Mouse (Mus musculus) olfactory bulb, adult 2 months (tissue): Measurements from ENCODE around the gene Spon2.

Source experiments
- CTCF ChIP-seq: fragments of 200-500 bp; IDR thresholded peaks from 2 replicates; pipeline ENCODE4 v1.5.1; 2012; ENCODE audit warnings: low read depth, mild to moderate bottlenecking, low read length, moderate library complexity; ENCODE audit not compliant: insufficient read depth
- POLR2A ChIP-seq: fragments of 200-500 bp; IDR thresholded peaks from 2 replicates; pipeline ENCODE4 v1.6.1; 2012; ENCODE audit warnings: mild to moderate bottlenecking, low read depth, low read length, moderate library complexity; ENCODE audit not compliant: insufficient read depth

DNA sequence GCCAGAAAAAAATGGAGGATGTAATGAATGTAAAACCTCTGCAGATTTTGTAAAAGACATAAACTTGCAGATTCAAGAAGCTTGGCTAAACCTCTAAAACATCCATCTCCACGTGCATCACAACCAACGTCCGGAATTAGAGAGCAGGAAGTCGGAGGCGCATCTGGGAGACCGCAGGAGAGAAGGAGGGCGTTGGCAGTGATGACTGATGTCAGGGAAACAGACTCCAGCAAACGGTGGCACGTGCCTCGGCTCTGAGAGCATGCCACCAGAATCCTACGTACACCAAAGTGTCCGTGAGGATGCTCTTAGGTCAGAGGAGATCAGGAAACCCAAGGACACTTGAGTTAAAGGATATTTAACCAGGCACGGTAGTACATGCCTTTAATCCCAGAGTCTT is 16.6 kb downstream of the Spon2 start:
- TF ChIP-seq CTCF (no peak), POLR2A (no peak)
